Mouse (Mus musculus) MEL (cell line): ENCODE measurements around the gene Chmp1a. TPM values are rescaled to one million over a fixed set of nuclear protein-coding genes. Genes with fewer than 3 reads are reported as not detected.

Experiments used
- DNase-seq: peaks from one replicate; pipeline ENCODE4 v3.0.0; 2011; ENCODE audit warnings: low read depth, low spot score
- H3K27ac ChIP-seq: 2 replicates; pipeline ENCODE4 v1.5.1; 2012; ENCODE audit warnings: low read depth, mild to moderate bottlenecking, control low read depth, low read length, moderate library complexity; ENCODE audit not compliant: control insufficient read depth
- H3K27me3 ChIP-seq, 2 experiments: fragments of 150-350 bp in 1 of 2; sonication (generic) in 1 of 2; 2 replicates each; pipeline ENCODE4 v1.6.1; 2012; ENCODE audit warnings: low read length in 2 of 2, mild to moderate bottlenecking in 2 of 2, improper control_type of control experiment in 1 of 2, moderate library complexity in 1 of 2; ENCODE audit not compliant: insufficient read depth in 2 of 2, control insufficient read depth in 1 of 2
- H3K36me3 ChIP-seq, 2 experiments: 2 replicates each; pipeline ENCODE4 v1.6.1; 2012 to 2014; ENCODE audit warnings: low read length in 2 of 2, improper control_type of control experiment in 1 of 2, inconsistent platforms in 1 of 2, mild to moderate bottlenecking in 1 of 2; ENCODE audit not compliant: insufficient read depth in 2 of 2, control insufficient read depth in 1 of 2
- H3K4me1 ChIP-seq, 2 experiments: fragments of 150-350 bp in 1 of 2; sonication (generic) in 1 of 2; 2 replicates each; pipeline ENCODE4 v1.6.1; 2012; ENCODE audit warnings: low read length in 2 of 2, improper control_type of control experiment in 1 of 2, mild to moderate bottlenecking in 1 of 2; ENCODE audit not compliant: insufficient read depth in 2 of 2, control insufficient read depth in 1 of 2
- H3K4me3 ChIP-seq, 2 experiments: fragments of 150-350 bp in 1 of 2; sonication (generic) in 1 of 2; 2 replicates each; pipeline ENCODE4 v1.5.1; 2012; ENCODE audit warnings: low read depth in 2 of 2, low read length in 2 of 2, mild to moderate bottlenecking in 2 of 2, moderate library complexity in 2 of 2, control low read depth in 1 of 2, improper control_type of control experiment in 1 of 2; ENCODE audit not compliant: control insufficient read depth in 1 of 2, insufficient read depth in 1 of 2
- H3K79me2 ChIP-seq: 2 replicates; pipeline ENCODE4 v1.6.1; 2012; ENCODE audit warnings: mild to moderate bottlenecking, low read length, moderate library complexity; ENCODE audit not compliant: control insufficient read depth, poor library complexity, insufficient read depth
- H3K9ac ChIP-seq: 2 replicates; pipeline ENCODE4 v1.6.1; 2012; ENCODE audit warnings: low read depth, mild to moderate bottlenecking, control low read depth, low read length, moderate library complexity; ENCODE audit not compliant: control insufficient read depth, poor library complexity, severe bottlenecking
- H3K9me3 ChIP-seq: fragments of 150-350 bp; sonication (generic); replicated peaks from 2 replicates; pipeline ENCODE4 v1.6.1; 2012; ENCODE audit warnings: mild to moderate bottlenecking, low read length, improper control_type of control experiment, moderate library complexity; ENCODE audit not compliant: insufficient read depth
- ELF1 ChIP-seq: IDR thresholded peaks from 2 replicates; pipeline ENCODE4 v1.6.1; 2014; ENCODE audit warnings: low read depth, mild to moderate bottlenecking, inconsistent platforms, low read length, improper control_type of control experiment, moderate library complexity
- ETS1 ChIP-seq: IDR thresholded peaks from 2 replicates; pipeline ENCODE4 v1.6.1; 2012; ENCODE audit warnings: low read depth, mild to moderate bottlenecking, inconsistent platforms, low read length, improper control_type of control experiment, moderate library complexity
- GABPA ChIP-seq: IDR thresholded peaks from 2 replicates; pipeline ENCODE4 v1.6.1; 2012; ENCODE audit warnings: low read depth, mild to moderate bottlenecking, inconsistent platforms, low read length, improper control_type of control experiment, moderate library complexity
- HCFC1 ChIP-seq: IDR thresholded peaks from 2 replicates; pipeline ENCODE4 v1.6.1; 2012; ENCODE audit warnings: low read depth, mild to moderate bottlenecking, inconsistent platforms, low read length, improper control_type of control experiment, moderate library complexity
- JUND ChIP-seq: IDR thresholded peaks from 2 replicates; pipeline ENCODE4 v1.6.1; 2011; ENCODE audit warnings: low read depth, mild to moderate bottlenecking, improper control_type of control experiment, low read length
- KAT2A ChIP-seq: conservative IDR thresholded peaks from 2 replicates; pipeline ENCODE4 v1.6.1; 2012; ENCODE audit warnings: low read depth, low read length, improper control_type of control experiment, inconsistent platforms
- MAX ChIP-seq: IDR thresholded peaks from 2 replicates; pipeline ENCODE4 v1.6.1; 2011; ENCODE audit warnings: low read length, improper control_type of control experiment
- MAZ ChIP-seq: IDR thresholded peaks from 2 replicates; pipeline ENCODE4 v1.6.1; 2012; ENCODE audit warnings: low read depth, mild to moderate bottlenecking, inconsistent platforms, low read length, improper control_type of control experiment
- MEF2A ChIP-seq: IDR thresholded peaks from 2 replicates; pipeline ENCODE4 v1.6.1; 2014; ENCODE audit warnings: low read depth, mild to moderate bottlenecking, inconsistent platforms, low read length, improper control_type of control experiment; ENCODE audit not compliant: poor library complexity, insufficient replicate concordance, severe bottlenecking; ENCODE audit errors: extremely low read depth
- MXI1 ChIP-seq: IDR thresholded peaks from 2 replicates; pipeline ENCODE4 v1.6.1; 2011; ENCODE audit warnings: mild to moderate bottlenecking, low read depth, low read length, improper control_type of control experiment
- MYB ChIP-seq: IDR thresholded peaks from 2 replicates; pipeline ENCODE4 v1.6.1; 2011; ENCODE audit warnings: mild to moderate bottlenecking, low read depth, low read length, improper control_type of control experiment
- MYC ChIP-seq: IDR thresholded peaks from 2 replicates; pipeline ENCODE4 v1.6.1; 2011; ENCODE audit warnings: low read depth, mild to moderate bottlenecking, low read length, improper control_type of control experiment, moderate library complexity
- NELFE ChIP-seq: IDR thresholded peaks from 2 replicates; pipeline ENCODE4 v1.6.1; 2011; ENCODE audit warnings: low read depth, low read length, improper control_type of control experiment
- NRF1 ChIP-seq: IDR thresholded peaks from 2 replicates; pipeline ENCODE4 v1.6.1; 2014; ENCODE audit warnings: low read depth, mild to moderate bottlenecking, inconsistent platforms, low read length, improper control_type of control experiment, moderate library complexity; ENCODE audit not compliant: poor library complexity, insufficient read depth, severe bottlenecking
- POLR2A ChIP-seq, 2 experiments: IDR thresholded peaks; 2 replicates each; pipeline ENCODE4 v1.6.1; 2011 to 2012; ENCODE audit warnings: low read length in 2 of 2, mild to moderate bottlenecking in 2 of 2, control low read depth in 1 of 2, improper control_type of control experiment in 1 of 2, low read depth in 1 of 2, moderate library complexity in 1 of 2; ENCODE audit not compliant: control insufficient read depth in 1 of 2, insufficient read depth in 1 of 2, poor library complexity in 1 of 2
- POLR2AphosphoS2 ChIP-seq: IDR thresholded peaks from 2 replicates; pipeline ENCODE4 v1.6.1; 2011; ENCODE audit warnings: low read length, improper control_type of control experiment
- RCOR1 ChIP-seq: IDR thresholded peaks from 2 replicates; pipeline ENCODE4 v1.6.1; 2012; ENCODE audit warnings: low read depth, mild to moderate bottlenecking, inconsistent platforms, low read length, improper control_type of control experiment
- SIN3A ChIP-seq: IDR thresholded peaks from 2 replicates; pipeline ENCODE4 v1.6.1; 2012; ENCODE audit warnings: low read length, improper control_type of control experiment, inconsistent platforms
- SMC3 ChIP-seq: IDR thresholded peaks from 2 replicates; pipeline ENCODE4 v1.6.1; 2011; ENCODE audit warnings: low read depth, low read length, improper control_type of control experiment
- TBP ChIP-seq: IDR thresholded peaks from 2 replicates; pipeline ENCODE4 v1.8.0; 2011; ENCODE audit warnings: low read depth, low read length, improper control_type of control experiment
- TCF12 ChIP-seq: IDR thresholded peaks from 2 replicates; pipeline ENCODE4 v1.6.1; 2014; ENCODE audit warnings: low read depth, mild to moderate bottlenecking, inconsistent platforms, low read length, improper control_type of control experiment, moderate library complexity
- USF1 ChIP-seq: IDR thresholded peaks from 2 replicates; pipeline ENCODE4 v1.6.1; 2014; ENCODE audit warnings: low read depth, mild to moderate bottlenecking, inconsistent platforms, low read length, improper control_type of control experiment, moderate library complexity
- ZMIZ1 ChIP-seq: IDR thresholded peaks from 2 replicates; pipeline ENCODE4 v1.6.1; 2012; ENCODE audit warnings: low read depth, mild to moderate bottlenecking, inconsistent platforms, low read length, improper control_type of control experiment, moderate library complexity
- polyA plus RNA-seq, 2 experiments: library from polyadenylated mRNA; stranded (reverse) in 1 of 2; unstranded in 1 of 2; fragments of >175 nt in 1 of 2; fragments of >200 nt in 1 of 2; gene quantifications; 2 replicates each; pipeline versions ENCODE4 v1.2.1 to v1.2.4; 2012; ENCODE audit warnings: low replicate concordance in 2 of 2, low read depth in 1 of 2; ENCODE audit not compliant: insufficient read length in 2 of 2, insufficient read depth in 1 of 2, missing spikeins in 1 of 2
- total RNA-seq: library from RNA; depleted of rRNA; stranded (reverse); fragments of 300-350 nt; gene quantifications from 2 replicates; pipeline ENCODE4 v1.2.3, GENCODE M21; 2012

Chmp1a gene
- total and polyA plus RNA-seq, 3 experiments, result 80.5 to 85.7 TPM; not detected in 1

DNA sequence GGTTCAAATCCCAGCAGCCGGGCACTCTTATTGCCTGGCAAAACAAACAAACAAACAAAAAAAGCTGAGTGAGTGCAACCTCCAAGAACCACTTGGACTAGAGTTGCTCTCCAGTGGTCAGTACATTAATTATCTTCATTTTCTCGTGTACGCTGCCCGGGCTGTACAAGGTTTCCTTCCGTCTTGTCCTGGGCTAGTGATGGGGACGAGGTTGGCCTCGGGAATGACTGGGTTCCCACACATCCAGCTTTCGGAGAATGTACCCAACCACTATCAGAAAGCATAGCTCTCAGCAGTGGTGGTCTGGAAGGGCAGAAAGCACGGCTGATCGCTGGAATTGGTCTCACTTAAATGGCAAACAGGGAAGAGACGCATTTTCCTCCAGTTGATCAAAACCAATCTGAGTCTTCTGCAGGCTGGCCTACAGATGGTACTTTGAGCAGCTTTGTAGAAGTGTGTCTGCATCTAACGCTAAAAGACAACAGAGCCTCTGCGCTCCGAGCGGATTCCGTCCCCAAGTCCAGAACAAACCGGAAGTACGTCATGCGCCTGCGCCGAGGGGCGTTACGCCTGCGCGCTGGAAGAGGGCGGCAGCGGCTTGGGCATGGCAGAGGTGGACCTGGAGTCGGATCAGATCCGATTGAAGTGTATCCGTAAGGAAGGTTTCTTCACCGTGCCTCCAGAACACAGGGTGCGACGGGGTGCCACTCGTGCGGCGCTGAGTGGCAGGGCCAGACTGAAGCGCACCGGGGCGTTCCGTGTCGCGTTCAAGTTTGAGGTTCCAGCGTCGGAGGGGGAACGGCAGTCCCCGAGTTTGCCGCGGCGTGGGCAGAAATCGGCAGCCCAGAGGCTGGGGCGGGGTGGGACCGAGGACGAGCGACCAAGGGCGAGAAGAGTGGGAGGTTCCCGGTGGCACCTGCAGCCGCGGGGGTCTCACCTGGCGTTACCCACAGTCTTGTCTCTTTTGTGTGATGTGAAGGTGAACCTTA, 12.0 kb upstream of the Chmp1a start, which contains the start of gene Cdk10:
Gene Cdk10, plus strand, starts transcription at position 565 of the 989 bp plus-strand sequence.
- peak; percentile 94 for DNase-seq
- Histone ChIP-seq H3K9me3 (no peaks in the 10 kb centered on the region), H3K4me3 (peak within 1 kb of the TSS; percentile 86 to 91), H3K27me3 (no peaks in the 10 kb centered on the region), H3K79me2 (peaks cover 6% of the 10 kb centered on the region; the same call in 1 of the 2 replicates), H3K4me1 (peaks cover 0 to 2% of the 10 kb centered on the region in 2 experiments; a peak in 1 of 4 replicates), H3K9ac (peak within 1 kb of the TSS; percentile 86), H3K36me3 (peaks cover 0 to 7% of the 10 kb centered on the region in 2 experiments; a peak in 3 of 4 replicates), H3K27ac (peak within 1 kb of the TSS; percentile 45)
- 0 out of 2 replicates have a peak, but pooled peaks have one; percentile 49 for TF ChIP-seq JUND
- peak; percentile 84 for TF ChIP-seq MAX
- peak; percentile 96 for TF ChIP-seq SIN3A
- peak; percentile 96 for TF ChIP-seq ZMIZ1
- TF ChIP-seq TCF12, result peak; percentile 76
- peak; percentile 94 for TF ChIP-seq NRF1
- TF ChIP-seq SMC3, result no peak
- peak; percentile 83 to 99 for TF ChIP-seq POLR2A (IDR thresholded peaks at IDR 0.05; ENCODE audit: control insufficient read depth in 1 of 2, insufficient read depth in 1 of 2, low read depth in 1 of 2, low read length in 2 of 2, poor library complexity in 1 of 2)
- no peak for TF ChIP-seq MEF2A
- TF ChIP-seq MYB, result no peak
- peak; percentile 73 for TF ChIP-seq MYC
- TF ChIP-seq ETS1, result peak; percentile 32; the same call in 1 of the 2 replicates
- TF ChIP-seq RCOR1, result no peak
- TF ChIP-seq GABPA, result no peak
- peak; percentile 92 for TF ChIP-seq TBP
- TF ChIP-seq MXI1, result peak; percentile 96
- TF ChIP-seq POLR2AphosphoS2, result peak; percentile 97
- peak; percentile 71; the same call in 1 of the 2 replicates for TF ChIP-seq KAT2A
- peak; percentile 94 for TF ChIP-seq HCFC1
- peak; percentile 99 for TF ChIP-seq NELFE
- peak; percentile 57; the same call in 1 of the 2 replicates for TF ChIP-seq MAZ
- TF ChIP-seq ELF1, result peak; percentile 90
- TF ChIP-seq USF1, result peak; percentile 47; the same call in 1 of the 2 replicates
